Mouse (Mus musculus): ENCODE measurements around the gene Atmin.

The Atmin gene

GRCm38 (mm10) chr8:116943161-116943554, at the start of gene Atmin:
Atmin (plus strand) TSS chr8:116943393.
- peak; percentile 42 for DNase-seq (ENCODE audit: low read depth in 2 of 2, low spot score in 2 of 2)

GRCm38 (mm10) chr8:116893938-116894337, 49.3 kb upstream of the Atmin start:
- DNase-seq (ENCODE audit: low read depth in 2 of 2, low spot score in 2 of 2): no peak

- DNase-seq (ENCODE audit: low read depth in 2 of 2, low spot score in 2 of 2): no peak
These were observed 47.7 kb upstream of the Atmin start for GRCm38 (mm10) chr8:116895521-116895920.

GRCm38 (mm10) chr8:116904736-116905135, 38.5 kb upstream of the Atmin start:
- no peak for DNase-seq (ENCODE audit: low read depth in 2 of 2, low spot score in 2 of 2)

GRCm38 (mm10) chr8:116905252-116905651, 37.9 kb upstream of the Atmin start:
- DNase-seq (ENCODE audit: low read depth in 2 of 2, low spot score in 2 of 2): peak; percentile 6 to 15

GRCm38 (mm10) chr8:116905836-116906235, 37.4 kb upstream of the Atmin start:
- no peak for DNase-seq (ENCODE audit: low read depth in 2 of 2, low spot score in 2 of 2)

GRCm38 (mm10) chr8:116921005-116921336, 22.2 kb upstream of the Atmin start:
- DNase-seq (ENCODE audit: low read depth in 2 of 2, low spot score in 2 of 2): peak in 1 of 2 experiments; percentile 26

- DNase-seq (ENCODE audit: low read depth in 2 of 2, low spot score in 2 of 2): peak; percentile 86 to 89
These were observed 21.7 kb upstream of the Atmin start, which contains the start of the genes Cmc2 and Cenpn for GRCm38 (mm10) chr8:116921337-116922059. Cmc2 (minus strand) TSS chr8:116921455. Cenpn (plus strand) TSS chr8:116921730.

DNA sequence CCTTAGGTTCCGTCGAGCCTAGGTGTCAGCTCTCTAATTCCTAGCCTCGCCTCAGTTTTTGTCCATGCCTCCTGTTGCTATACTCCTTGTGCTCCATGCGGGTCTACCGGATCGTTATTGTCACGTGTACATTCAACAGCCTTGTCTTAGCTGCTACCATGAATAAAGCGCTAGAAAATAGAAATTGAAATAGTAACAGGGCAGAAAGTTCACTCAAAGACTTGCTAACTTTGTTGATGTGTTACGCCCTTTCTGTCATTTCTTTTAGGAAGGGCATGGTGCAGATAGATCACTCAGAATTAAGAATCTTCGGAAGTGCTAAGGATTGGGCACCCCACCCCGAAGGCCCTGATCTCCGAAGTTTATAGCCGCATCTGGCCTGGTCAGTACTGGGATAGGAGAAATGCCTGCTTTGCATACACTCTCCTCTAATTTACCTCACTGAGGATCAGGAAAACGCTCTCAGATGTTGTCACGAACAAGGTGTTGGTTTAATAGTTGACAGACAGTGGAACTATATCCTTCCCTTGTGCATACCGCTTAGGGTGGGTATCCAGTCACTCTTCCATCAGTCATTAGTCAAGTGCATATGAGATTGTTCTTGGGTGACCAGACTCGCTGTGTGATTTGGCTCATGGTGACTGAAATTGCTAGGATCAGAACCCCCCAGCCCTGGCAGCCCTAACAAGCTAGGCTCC, 21.0 kb upstream of the Atmin start:
- no peak for DNase-seq (ENCODE audit: low read depth in 2 of 2, low spot score in 2 of 2)

- peak in 1 of 2 experiments; percentile 14 for DNase-seq (ENCODE audit: low read depth in 2 of 2, low spot score in 2 of 2)
These were observed 19.7 kb upstream of the Atmin start for GRCm38 (mm10) chr8:116923526-116923925.

DNA sequence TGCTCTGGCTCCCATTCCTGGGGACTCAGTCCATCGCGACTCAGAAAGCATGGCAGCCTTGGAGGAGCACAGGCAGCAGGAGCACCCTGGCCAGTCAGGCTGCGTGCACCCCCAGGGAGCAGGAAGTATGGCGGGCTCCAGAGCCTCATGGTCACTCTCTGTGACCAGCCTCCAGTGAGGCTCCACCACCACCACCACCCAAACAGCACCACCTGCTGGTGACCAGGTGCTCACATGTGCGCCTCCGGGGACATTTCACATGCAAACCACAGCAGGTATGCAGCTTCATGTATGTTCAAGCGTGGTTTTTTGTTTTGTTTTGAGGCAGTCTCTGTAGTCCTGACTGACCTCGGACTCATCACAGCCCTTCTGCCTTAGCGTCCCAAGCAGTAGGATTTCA, 15.3 kb upstream of the Atmin start:
- DNase-seq (ENCODE audit: low read depth in 2 of 2, low spot score in 2 of 2): peak; percentile 52 to 63

GRCm38 (mm10) chr8:116928588-116928987, 14.6 kb upstream of the Atmin start:
- no peak for DNase-seq (ENCODE audit: low read depth in 2 of 2, low spot score in 2 of 2)

DNA sequence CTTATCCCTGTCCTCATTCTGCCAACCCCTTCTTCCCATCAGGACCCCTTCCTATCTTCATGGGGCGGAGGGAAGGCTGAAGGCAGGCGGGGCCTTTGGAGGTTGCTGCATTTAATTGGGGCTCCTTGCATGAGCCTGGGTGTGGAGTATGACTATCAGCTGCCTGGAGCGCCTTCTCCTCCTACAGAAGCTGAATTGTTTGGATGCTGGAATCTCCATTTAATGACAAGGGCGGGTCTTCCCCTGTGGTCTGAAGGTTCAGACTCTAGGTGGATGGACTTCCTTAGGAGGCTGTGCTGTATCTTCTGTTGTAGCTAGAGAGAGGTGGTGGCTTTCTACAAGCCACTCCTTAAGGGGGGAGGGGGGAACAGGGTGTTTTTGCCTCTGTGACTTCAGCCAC, 8.2 kb upstream of the Atmin start:
- no peak for DNase-seq (ENCODE audit: low read depth in 2 of 2, low spot score in 2 of 2)

GRCm38 (mm10) chr8:116935506-116935905, 7.7 kb upstream of the Atmin start:
- DNase-seq (ENCODE audit: low read depth in 2 of 2, low spot score in 2 of 2): no peak

- DNase-seq (ENCODE audit: low read depth in 2 of 2, low spot score in 2 of 2): no peak
These were observed 722 bp upstream of the Atmin start for GRCm38 (mm10) chr8:116942284-116943058.

- peak; percentile 11 to 21 for DNase-seq (ENCODE audit: low read depth in 2 of 2, low spot score in 2 of 2)
These were observed 577 bp downstream of the Atmin start for GRCm38 (mm10) chr8:116943555-116944384.

DNA sequence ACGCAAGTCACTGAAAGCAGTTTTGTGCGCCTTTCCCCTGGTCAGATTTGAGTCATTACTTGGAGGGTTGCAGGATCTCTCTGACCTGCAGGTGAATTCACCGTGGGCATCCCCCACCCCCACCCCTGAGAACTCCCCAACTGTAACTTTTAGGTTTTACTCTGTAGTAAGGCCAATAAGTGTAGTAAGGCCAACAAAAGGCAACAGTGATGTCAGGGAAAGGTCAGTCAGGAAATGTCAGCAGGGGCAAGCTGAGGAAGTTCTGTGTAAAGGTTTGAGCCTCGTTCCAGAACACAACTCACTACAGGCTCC, 1.1 kb downstream of the Atmin start:
- no peak for DNase-seq (ENCODE audit: low read depth in 2 of 2, low spot score in 2 of 2)

DNA sequence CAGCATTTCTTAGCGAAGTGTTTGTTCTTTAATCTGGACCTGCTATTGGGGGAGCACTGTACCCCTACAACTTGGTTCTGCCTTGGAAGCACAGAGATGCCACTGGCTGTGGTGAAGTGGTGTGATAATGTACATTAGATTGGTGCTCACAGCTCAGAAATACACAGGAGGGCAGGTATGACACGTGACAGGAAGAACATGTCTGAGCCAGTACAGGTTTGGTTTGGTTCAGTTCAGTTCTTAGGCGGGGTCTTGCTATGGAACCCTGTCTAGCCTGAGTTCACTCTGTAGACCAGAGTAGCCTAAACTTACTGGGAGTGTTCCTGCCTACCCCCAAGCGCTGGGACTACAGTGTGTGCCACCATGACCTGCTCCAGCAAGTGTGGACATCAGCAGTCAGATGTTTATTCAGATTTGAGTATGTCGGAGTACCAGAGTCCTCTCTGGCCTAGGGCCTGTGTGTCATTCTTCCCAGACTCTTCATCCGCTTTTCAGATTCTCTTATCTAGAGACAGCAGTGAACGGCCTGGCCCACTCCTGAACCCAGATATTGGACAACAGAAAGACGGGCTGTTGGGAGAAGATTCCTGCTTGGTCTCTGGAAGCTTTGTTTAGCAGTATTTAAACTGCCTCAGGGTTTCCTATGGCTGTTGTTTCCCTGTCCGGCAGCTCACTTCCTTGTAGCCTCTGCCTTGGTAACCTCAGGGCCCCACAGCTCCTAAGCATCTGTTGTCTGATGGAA, 2.1 kb downstream of the Atmin start:
- no peak for DNase-seq (ENCODE audit: low read depth in 2 of 2, low spot score in 2 of 2)

- peak; percentile 10 to 27 for DNase-seq (ENCODE audit: low read depth in 2 of 2, low spot score in 2 of 2)
These were observed 3.2 kb downstream of the Atmin start for GRCm38 (mm10) chr8:116946268-116946838.

- DNase-seq (ENCODE audit: low read depth in 2 of 2, low spot score in 2 of 2): no peak
These were observed 3.7 kb downstream of the Atmin start for GRCm38 (mm10) chr8:116946851-116947250.
